Mouse (Mus musculus): ENCODE data around the gene Fgfr2. TPM values are rescaled to one million over a fixed set of nuclear protein-coding genes. Genes with fewer than 3 reads are reported as not detected.

Gene Fgfr2
- polyA plus RNA-seq, 1 experiment = 3.0 TPM

GRCm38 (mm10) chr7:132321392-132321958, 801.7 kb downstream of the Fgfr2 start:
- no peak for TF ChIP-seq POLR2A (IDR thresholded peaks at IDR 0.05; ENCODE audit: control insufficient read depth, low read depth, low read length)
- TF ChIP-seq CTCF (IDR thresholded peaks at IDR 0.05; ENCODE audit: control insufficient read depth, insufficient read depth, insufficient replicate concordance, low read depth, low read length) = no peak
- Histone ChIP-seq H3K4me3 (ENCODE audit: control insufficient read depth, low read depth, low read length) (no peak overlapping the region), H3K36me3 (ENCODE audit: control insufficient read depth, insufficient read depth, low read length) (no peaks in the 10 kb centered on the region), H3K4me1 (ENCODE audit: control insufficient read depth, insufficient read depth, low read length) (peaks cover 5% of the 10 kb centered on the region), H3K27me3 (ENCODE audit: control insufficient read depth, insufficient read depth, low read length) (no peaks in the 10 kb centered on the region), H3K27ac (ENCODE audit: control insufficient read depth, insufficient read depth, low read depth, low read length) (no peak overlapping the region)

- Histone ChIP-seq H3K36me3 (ENCODE audit: control insufficient read depth, insufficient read depth, low read length) (no peaks in the 10 kb centered on the region), H3K27me3 (ENCODE audit: control insufficient read depth, insufficient read depth, low read length) (no peaks in the 10 kb centered on the region), H3K4me3 (ENCODE audit: control insufficient read depth, low read depth, low read length) (peak within 1 kb of the TSS; percentile 84), H3K4me1 (ENCODE audit: control insufficient read depth, insufficient read depth, low read length) (peaks cover 5% of the 10 kb centered on the region), H3K27ac (ENCODE audit: control insufficient read depth, insufficient read depth, low read depth, low read length) (peak within 1 kb of the TSS; percentile 44)
- 0 out of 2 replicates have a peak, but pooled peaks have one; percentile 17 for TF ChIP-seq POLR2A (IDR thresholded peaks at IDR 0.05; ENCODE audit: control insufficient read depth, low read depth, low read length)
- TF ChIP-seq CTCF (IDR thresholded peaks at IDR 0.05; ENCODE audit: control insufficient read depth, insufficient read depth, insufficient replicate concordance, low read depth, low read length) = no peak
Measured at GRCm38 (mm10) chr7:132317036-132317541, 806.1 kb downstream of the Fgfr2 start, which contains the start of gene Chst15. Chst15 (minus strand) TSS chr7:132317228.

GRCm38 (mm10) chr7:132316101-132317035, 806.8 kb downstream of the Fgfr2 start:
- H3K27me3 ChIP-seq (ENCODE audit: control insufficient read depth, insufficient read depth, low read length) = no peaks in the 10 kb centered on the region
- no peak for TF ChIP-seq CTCF (IDR thresholded peaks at IDR 0.05; ENCODE audit: control insufficient read depth, insufficient read depth, insufficient replicate concordance, low read depth, low read length)
- TF ChIP-seq POLR2A (IDR thresholded peaks at IDR 0.05; ENCODE audit: control insufficient read depth, low read depth, low read length) = no peak
- H3K4me1 ChIP-seq (ENCODE audit: control insufficient read depth, insufficient read depth, low read length) = peaks cover 5% of the 10 kb centered on the region
- peak overlapping the region; percentile 84 for H3K4me3 ChIP-seq (ENCODE audit: control insufficient read depth, low read depth, low read length)
- no peaks in the 10 kb centered on the region for H3K36me3 ChIP-seq (ENCODE audit: control insufficient read depth, insufficient read depth, low read length)
- peak overlapping the region; percentile 44 for H3K27ac ChIP-seq (ENCODE audit: control insufficient read depth, insufficient read depth, low read depth, low read length)

GRCm38 (mm10) chr7:132315149-132316091, 807.7 kb downstream of the Fgfr2 start:
- no peaks in the 10 kb centered on the region for H3K27me3 ChIP-seq (ENCODE audit: control insufficient read depth, insufficient read depth, low read length)
- no peak overlapping the region for H3K27ac ChIP-seq (ENCODE audit: control insufficient read depth, insufficient read depth, low read depth, low read length)

GRCm38 (mm10) chr7:132312396-132312795, 810.8 kb downstream of the Fgfr2 start:
- Histone ChIP-seq H3K4me3 (ENCODE audit: control insufficient read depth, low read depth, low read length) (no peak overlapping the region), H3K27ac (ENCODE audit: control insufficient read depth, insufficient read depth, low read depth, low read length) (no peak overlapping the region), H3K27me3 (ENCODE audit: control insufficient read depth, insufficient read depth, low read length) (no peaks in the 10 kb centered on the region), H3K36me3 (ENCODE audit: control insufficient read depth, insufficient read depth, low read length) (no peaks in the 10 kb centered on the region), H3K4me1 (ENCODE audit: control insufficient read depth, insufficient read depth, low read length) (peaks cover 5% of the 10 kb centered on the region)
- TF ChIP-seq CTCF (IDR thresholded peaks at IDR 0.05; ENCODE audit: control insufficient read depth, insufficient read depth, insufficient replicate concordance, low read depth, low read length) (no peak), POLR2A (IDR thresholded peaks at IDR 0.05; ENCODE audit: control insufficient read depth, low read depth, low read length) (no peak)

More at GRCm38 (mm10) chr7:132315149-132316091, 807.7 kb downstream of the Fgfr2 start:
- peak; percentile 29; the same call in 1 of the 2 replicates for TF ChIP-seq CTCF (IDR thresholded peaks at IDR 0.05; ENCODE audit: control insufficient read depth, insufficient read depth, insufficient replicate concordance, low read depth, low read length)
- TF ChIP-seq POLR2A (IDR thresholded peaks at IDR 0.05; ENCODE audit: control insufficient read depth, low read depth, low read length) = no peak
- Histone ChIP-seq H3K4me1 (ENCODE audit: control insufficient read depth, insufficient read depth, low read length) (peaks cover 5% of the 10 kb centered on the region), H3K36me3 (ENCODE audit: control insufficient read depth, insufficient read depth, low read length) (no peaks in the 10 kb centered on the region), H3K4me3 (ENCODE audit: control insufficient read depth, low read depth, low read length) (peak overlapping the region; percentile 84)

- Histone ChIP-seq H3K27ac (ENCODE audit: control insufficient read depth, insufficient read depth, low read depth, low read length) (no peak overlapping the region), H3K4me3 (ENCODE audit: control insufficient read depth, low read depth, low read length) (no peak overlapping the region), H3K27me3 (ENCODE audit: control insufficient read depth, insufficient read depth, low read length) (no peaks in the 10 kb centered on the region), H3K4me1 (ENCODE audit: control insufficient read depth, insufficient read depth, low read length) (peaks cover 2% of the 10 kb centered on the region; the same call in 1 of the 2 replicates), H3K36me3 (ENCODE audit: control insufficient read depth, insufficient read depth, low read length) (no peaks in the 10 kb centered on the region)
- TF ChIP-seq CTCF (IDR thresholded peaks at IDR 0.05; ENCODE audit: control insufficient read depth, insufficient read depth, insufficient replicate concordance, low read depth, low read length) (no peak), POLR2A (IDR thresholded peaks at IDR 0.05; ENCODE audit: control insufficient read depth, low read depth, low read length) (no peak)
Measured at GRCm38 (mm10) chr7:132308537-132309191, 814.5 kb downstream of the Fgfr2 start.
